ENCODE assay signal across 14 mouse cellular contexts in the genomic region with DNA sequence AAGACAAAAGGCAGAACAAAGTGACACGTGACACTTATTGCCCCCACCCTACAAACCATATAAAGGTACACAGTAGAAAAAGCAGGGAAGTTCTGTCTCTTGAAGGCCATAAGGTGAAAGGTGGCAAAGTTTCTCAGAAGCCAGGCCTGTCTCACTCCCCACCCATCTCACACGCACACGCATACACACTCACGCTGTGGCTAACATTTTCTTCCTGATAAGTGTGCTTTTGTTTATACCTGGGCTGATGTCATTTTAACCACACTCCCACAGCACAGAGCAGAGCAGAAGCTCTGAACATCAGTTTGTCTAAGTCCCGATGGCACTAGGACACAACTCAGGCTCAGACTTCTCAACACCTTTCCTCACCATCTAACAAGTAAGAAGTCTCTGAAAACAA.
"Had no signal": no experiment of that assay in that cellular context is flagged by ENCODE, and none has a peak within 500 bp of the region (broad histone marks: within the 10 kb centered on the region; RNA-seq: fewer than 3 reads in every experiment).

No protein-coding gene starts in this region.

- H3K4me3 ChIP-seq: layer of hippocampus, adult 2 months; midbrain, embryonic 10.5 days; myocyte had no signal

- H3K9me3 ChIP-seq: midbrain, embryonic 10.5 days had no signal

- ATAC-seq: hindbrain, postnatal 0 days had no signal

- H3K27ac ChIP-seq: hindbrain, postnatal 0 days; kidney, postnatal 0 days; layer of hippocampus, adult 2 months; midbrain, embryonic 10.5 days had no signal

- DNase-seq: kidney, adult 11 months; kidney, adult 9 months; kidney, postnatal 36 days; left cerebral cortex, postnatal 4 days; lung, adult 18-20 months; midbrain, embryonic 14.5 days; right cerebral cortex, postnatal 25 days; thymus, adult 18-20 months; thymus, postnatal 25 days had no signal
